Mouse (Mus musculus) ES-E14 (cell line): Measurements from ENCODE around the gene Ppip5k1. TPM values are rescaled to one million over a fixed set of nuclear protein-coding genes. Genes with fewer than 3 reads are reported as not detected.

ENCODE experiments used
- DNase-seq: peaks from one replicate; pipeline ENCODE4 v3.0.0-alpha.2; 2013; ENCODE audit warnings: low read depth, low spot score
- H3K27ac ChIP-seq: 2 replicates; pipeline ENCODE4 v1.5.1; 2012; ENCODE audit warnings: low read depth, mild to moderate bottlenecking, low read length, moderate library complexity, mixed read lengths; ENCODE audit not compliant: poor library complexity, insufficient read depth, severe bottlenecking
- H3K36me3 ChIP-seq: 2 replicates; pipeline ENCODE4 v1.6.1; 2012; ENCODE audit warnings: mild to moderate bottlenecking, low read length, moderate library complexity, mixed read lengths; ENCODE audit not compliant: control insufficient read depth, poor library complexity, insufficient read depth, severe bottlenecking
- H3K4me1 ChIP-seq, 2 experiments: fragments of 150-350 bp in 1 of 2; sonication (generic) in 1 of 2; 2 replicates each; pipeline ENCODE4 v1.6.1; 2012; ENCODE audit warnings: low read length in 2 of 2, mild to moderate bottlenecking in 1 of 2, mixed read lengths in 1 of 2; ENCODE audit not compliant: control insufficient read depth in 2 of 2, insufficient read depth in 2 of 2, poor library complexity in 1 of 2
- H3K4me3 ChIP-seq, 2 experiments: fragments of 150-350 bp in 1 of 2; sonication (generic) in 1 of 2; 2 replicates each; pipeline ENCODE4 v1.5.1; 2012; ENCODE audit warnings: low read length in 2 of 2, low read depth in 1 of 2, mild to moderate bottlenecking in 1 of 2, mixed read lengths in 1 of 2; ENCODE audit not compliant: insufficient read depth in 1 of 2, poor library complexity in 1 of 2, severe bottlenecking in 1 of 2
- H3K9ac ChIP-seq: 2 replicates; pipeline ENCODE4 v1.6.1; 2012; ENCODE audit warnings: low read depth, mild to moderate bottlenecking, low read length, mixed read lengths; ENCODE audit not compliant: poor library complexity, insufficient read depth, severe bottlenecking
- H3K9me3 ChIP-seq: fragments of 150-350 bp; sonication (generic); 2 replicates; pipeline ENCODE4 v1.6.1; 2012; ENCODE audit warnings: low read depth, mild to moderate bottlenecking, low read length; ENCODE audit not compliant: control insufficient read depth, insufficient read depth
- CHD2 ChIP-seq: IDR thresholded peaks from 2 replicates; pipeline ENCODE4 v1.6.1; 2014; ENCODE audit warnings: mild to moderate bottlenecking, low read depth, low read length, inconsistent platforms
- HCFC1 ChIP-seq: IDR thresholded peaks from 2 replicates; pipeline ENCODE4 v1.6.1; 2012; ENCODE audit warnings: low read length, inconsistent platforms, borderline replicate concordance; ENCODE audit not compliant: insufficient read depth
- MAFK ChIP-seq: IDR thresholded peaks from 2 replicates; pipeline ENCODE4 v1.6.1; 2014; ENCODE audit warnings: mild to moderate bottlenecking, low read depth, low read length, inconsistent platforms; ENCODE audit not compliant: insufficient read depth
- ZC3H11A ChIP-seq: IDR thresholded peaks from 2 replicates; pipeline ENCODE4 v1.6.1; 2012; ENCODE audit warnings: low read depth, mild to moderate bottlenecking, inconsistent platforms, low read length, borderline replicate concordance
- ZNF384 ChIP-seq: IDR thresholded peaks from 2 replicates; pipeline ENCODE4 v1.6.1; 2012; ENCODE audit warnings: low read depth, low read length, inconsistent platforms
- in situ Hi-C, 2 experiments: fragments of 600-800 bp; cut with MboI; formaldehyde crosslinking; loops; one replicate each; pipeline ENCODE4 v1.15.1; 2025; ENCODE audit warnings: low sequenced_read_pairs in 2 of 2, inconsistent platforms in 1 of 2; ENCODE audit not compliant: unreplicated experiment in 2 of 2
- total RNA-seq: library from RNA; depleted of rRNA; stranded (reverse); fragments of 300-350 nt; gene quantifications from 2 replicates; pipeline ENCODE4 v1.2.3, GENCODE M21; 2012

Gene Ppip5k1
- total RNA-seq, 1 experiment: 7.6 TPM

DNA sequence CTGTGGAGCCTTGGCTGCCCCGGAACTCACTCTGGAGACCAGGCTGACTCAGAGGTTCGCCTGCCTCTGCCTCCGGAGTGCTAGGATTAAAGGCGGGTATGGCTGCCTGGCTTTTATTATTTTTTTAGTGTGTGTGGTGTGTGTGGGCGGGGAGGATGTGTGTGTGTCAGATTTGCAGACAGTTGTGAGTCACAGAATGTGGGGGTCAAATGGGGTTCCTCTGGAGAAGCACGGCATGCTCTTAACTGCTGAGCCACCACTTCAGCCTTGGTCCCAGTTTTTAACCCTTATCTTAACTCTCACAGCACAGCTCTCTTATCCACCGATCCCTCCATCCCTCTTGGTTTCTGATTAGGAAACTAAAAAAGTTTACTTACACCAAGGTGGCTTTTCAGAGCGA, 38.9 kb downstream of the Ppip5k1 start:
- in situ Hi-C loops: no loop called here
- TF ChIP-seq HCFC1 (no peak), ZC3H11A (no peak), MAFK (no peak), CHD2 (no peak), ZNF384 (no peak)

DNA sequence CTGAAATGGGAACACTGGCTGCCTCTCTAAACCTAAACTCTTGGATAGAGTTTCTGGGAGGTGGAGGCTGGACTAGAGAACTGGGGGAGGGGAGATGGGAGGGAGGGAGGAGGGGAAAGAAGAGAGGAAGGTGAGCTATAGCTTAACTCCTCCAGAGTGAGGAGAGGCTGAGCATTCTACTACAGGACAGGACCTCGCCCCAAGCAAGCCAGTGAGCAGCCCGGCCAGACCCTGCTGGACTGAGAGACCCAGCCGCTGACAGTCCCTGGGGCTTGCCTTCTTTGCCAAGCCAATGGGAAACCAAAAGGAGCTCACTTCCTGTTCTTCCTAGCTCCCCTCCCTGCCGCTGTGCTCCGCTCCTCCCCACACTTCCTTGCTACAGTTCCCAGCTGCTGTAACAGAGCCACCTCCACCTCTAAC, 46.2 kb downstream of the Ppip5k1 start:
- peak overlapping the region in 1 of 2 experiments; percentile 1; a peak in 1 of 4 replicates for H3K4me3 ChIP-seq
- DNase-seq: no peak
- peaks cover 2 to 12% of the 10 kb centered on the region in 2 experiments; a peak in 2 of 4 replicates for H3K4me1 ChIP-seq
- H3K27ac ChIP-seq: no peak overlapping the region
- in situ Hi-C loops: no loop called here
- H3K9ac ChIP-seq: peak overlapping the region; percentile 3; the same call in 1 of the 2 replicates
- H3K36me3 ChIP-seq: peaks cover 7% of the 10 kb centered on the region; the same call in 1 of the 2 replicates
- TF ChIP-seq CHD2: no peak
- TF ChIP-seq MAFK: no peak
- no peak for TF ChIP-seq ZNF384
- TF ChIP-seq ZC3H11A: no peak
- no peak for TF ChIP-seq HCFC1
- H3K9me3 ChIP-seq: no peaks in the 10 kb centered on the region

More for the DNA sequence above, 38.9 kb downstream of the Ppip5k1 start:
- no peak overlapping the region for H3K4me3 ChIP-seq
- H3K36me3 ChIP-seq: no peaks in the 10 kb centered on the region
- H3K27ac ChIP-seq: no peak overlapping the region
- no peaks in the 10 kb centered on the region for H3K4me1 ChIP-seq
- no peak for DNase-seq
- H3K9me3 ChIP-seq: no peaks in the 10 kb centered on the region
- H3K9ac ChIP-seq: no peak overlapping the region

DNA sequence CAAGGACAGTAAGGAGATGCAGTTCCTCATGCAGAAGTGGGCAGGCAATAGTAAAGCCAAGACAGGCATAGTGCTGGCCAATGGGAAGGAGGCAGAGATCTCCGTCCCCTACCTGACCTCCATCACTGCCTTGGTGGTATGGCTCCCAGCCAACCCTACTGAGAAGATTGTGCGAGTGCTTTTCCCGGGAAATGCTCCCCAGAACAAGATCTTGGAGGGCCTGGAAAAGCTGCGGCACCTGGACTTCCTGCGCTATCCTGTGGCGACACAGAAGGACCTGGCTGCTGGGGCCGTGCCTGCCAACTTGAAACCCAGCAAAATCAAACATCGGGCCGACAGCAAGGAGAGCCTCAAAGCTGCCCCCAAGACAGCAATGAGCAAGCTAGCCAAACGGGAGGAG, 55.2 kb downstream of the Ppip5k1 start:
- DNase-seq: no peak
- peaks cover 36% of the 10 kb centered on the region for H3K36me3 ChIP-seq
- H3K4me1 ChIP-seq: peaks cover 3 to 27% of the 10 kb centered on the region in 2 experiments; a peak in 3 of 4 replicates
- H3K9ac ChIP-seq: no peak overlapping the region
- no peaks in the 10 kb centered on the region for H3K9me3 ChIP-seq
- in situ Hi-C loops: no loop called here
- no peak overlapping the region for H3K27ac ChIP-seq
- no peak overlapping the region for H3K4me3 ChIP-seq
- no peak for TF ChIP-seq CHD2
- TF ChIP-seq ZNF384: no peak

DNA sequence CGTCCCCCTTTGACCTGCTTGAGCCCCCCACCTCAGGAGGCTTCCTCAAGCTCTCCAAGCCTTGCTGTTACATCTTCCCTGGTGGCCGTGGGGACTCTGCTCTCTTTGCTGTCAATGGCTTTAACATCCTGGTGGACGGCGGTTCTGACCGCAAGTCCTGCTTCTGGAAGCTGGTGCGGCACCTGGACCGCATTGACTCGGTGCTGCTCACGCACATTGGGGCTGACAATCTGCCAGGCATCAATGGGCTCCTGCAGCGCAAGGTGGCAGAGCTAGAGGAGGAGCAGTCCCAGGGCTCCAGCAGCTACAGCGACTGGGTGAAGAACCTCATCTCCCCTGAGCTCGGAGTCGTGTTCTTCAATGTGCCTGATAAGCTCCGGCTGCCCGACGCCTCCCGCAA, 55.7 kb downstream of the Ppip5k1 start:
- peaks cover 33% of the 10 kb centered on the region for H3K36me3 ChIP-seq

DNA sequence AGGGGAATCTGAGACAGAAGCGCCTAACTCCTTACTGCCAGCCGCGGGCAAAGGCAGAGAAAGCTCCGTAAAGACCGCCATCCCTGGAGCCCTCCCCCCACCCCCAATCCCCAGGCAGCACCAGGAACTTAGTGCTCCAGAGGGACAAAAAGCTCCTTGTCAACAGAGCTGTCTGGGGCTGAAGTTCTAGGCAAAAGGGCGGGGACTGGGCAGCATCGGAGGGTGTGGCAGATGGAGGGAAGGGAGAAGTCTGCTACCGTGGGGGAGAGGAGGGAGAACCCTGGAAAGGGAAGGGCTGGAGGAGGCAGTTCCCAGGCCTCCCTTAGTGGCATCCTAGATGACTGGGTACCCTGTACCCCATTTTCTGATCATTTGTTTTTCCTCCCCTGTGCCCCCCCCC, 57.1 kb downstream of the Ppip5k1 start:
- in situ Hi-C loops: no loop called here
- H3K27ac ChIP-seq: no peak overlapping the region
- H3K36me3 ChIP-seq: peaks cover 28% of the 10 kb centered on the region
- TF ChIP-seq HCFC1 (no peak), ZC3H11A (no peak), MAFK (no peak)
- H3K9ac ChIP-seq: peak overlapping the region; percentile 33; the same call in 1 of the 2 replicates
- H3K9me3 ChIP-seq: no peaks in the 10 kb centered on the region
- DNase-seq: no peak
- 0 out of 4 replicates have a peak overlapping the region, but pooled peaks have one; percentile 0 to 10 for H3K4me3 ChIP-seq
- peaks cover 3 to 36% of the 10 kb centered on the region in 2 experiments; a peak in 3 of 4 replicates for H3K4me1 ChIP-seq

More for the DNA sequence above, 55.7 kb downstream of the Ppip5k1 start:
- TF ChIP-seq ZNF384 (no peak), MAFK (no peak), HCFC1 (no peak), ZC3H11A (no peak), CHD2 (no peak)
- H3K4me1 ChIP-seq: peaks cover 3 to 32% of the 10 kb centered on the region in 2 experiments; a peak in 3 of 4 replicates
- DNase-seq: no peak
- H3K9me3 ChIP-seq: no peaks in the 10 kb centered on the region
- in situ Hi-C loops: no loop called here
- H3K4me3 ChIP-seq: no peak overlapping the region
- no peak overlapping the region for H3K9ac ChIP-seq
- no peak overlapping the region for H3K27ac ChIP-seq
